Mouse (Mus musculus): ENCODE results near the gene Creb3l1. TPM values are rescaled to one million over a fixed set of nuclear protein-coding genes. Genes with fewer than 3 reads are reported as not detected.
A peak's percentile ranks its signal among the peaks of the same experiment; 100 is the strongest.

Creb3l1 gene
- total RNA-seq (2015) (1.1 and 2.0 TPM in 2 replicates), total RNA-seq (2017) (0.10 and 0.37 TPM in 2 replicates)

GRCm38 (mm10) chr2:92024274-92024672 lies at the start of gene Creb3l1:
Gene Creb3l1, minus strand, starts transcription at chr2:92024502.
- peak; percentile 53; the same call in 1 of the 2 replicates for ATAC-seq (replicated peaks; ENCODE audit: poor library complexity)

GRCm38 (mm10) chr2:92071143-92071542 lies 46.8 kb upstream of the Creb3l1 start:
- no peak for ATAC-seq (replicated peaks; ENCODE audit: poor library complexity)

DNA sequence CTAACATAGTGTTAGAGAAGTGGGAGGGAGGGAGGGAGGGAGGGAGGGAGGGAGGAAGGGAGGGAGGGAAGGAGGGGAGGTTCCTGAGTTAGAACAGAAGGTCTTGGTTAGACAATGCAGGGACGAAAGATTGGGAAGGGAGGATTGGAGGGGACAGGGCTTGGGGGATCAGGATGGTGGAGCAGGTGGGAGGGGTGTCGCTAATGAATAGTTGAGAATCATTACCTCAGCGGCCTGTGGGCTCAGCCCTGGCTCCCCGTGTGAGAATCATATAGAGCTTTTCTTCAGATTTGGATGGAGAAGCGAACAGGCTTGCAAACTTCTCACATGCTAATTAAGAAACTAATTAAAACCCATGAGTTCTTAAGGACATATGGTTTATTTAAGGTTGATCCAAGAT lies 45.3 kb upstream of the Creb3l1 start:
- no peak for ATAC-seq (replicated peaks; ENCODE audit: poor library complexity)

- no peak for ATAC-seq (replicated peaks; ENCODE audit: poor library complexity)
Observed at GRCm38 (mm10) chr2:92067600-92067999, 43.3 kb upstream of the Creb3l1 start.

DNA sequence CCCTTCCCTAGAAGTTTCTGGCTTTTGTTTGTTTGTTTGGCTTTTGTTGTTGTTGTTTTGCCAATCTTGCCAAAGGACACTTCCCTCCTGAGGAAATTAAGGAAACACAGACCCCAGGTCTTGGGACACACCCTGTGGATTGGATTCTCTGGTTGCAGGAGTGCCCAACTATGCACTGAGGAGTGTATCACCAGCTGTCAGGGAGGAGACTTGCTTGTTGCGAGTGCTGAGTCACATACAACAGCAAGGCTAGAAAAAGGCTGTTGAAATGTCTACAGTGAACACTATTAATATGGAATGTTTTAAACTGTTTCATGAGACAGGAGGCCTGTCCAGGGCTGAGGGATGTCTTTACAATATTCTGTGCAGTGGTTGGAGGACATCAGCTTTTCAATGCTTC lies 42.6 kb upstream of the Creb3l1 start:
- no peak for ATAC-seq (replicated peaks; ENCODE audit: poor library complexity)

- ATAC-seq (replicated peaks; ENCODE audit: poor library complexity): no peak
Observed at GRCm38 (mm10) chr2:92065938-92066337, 41.6 kb upstream of the Creb3l1 start.

DNA sequence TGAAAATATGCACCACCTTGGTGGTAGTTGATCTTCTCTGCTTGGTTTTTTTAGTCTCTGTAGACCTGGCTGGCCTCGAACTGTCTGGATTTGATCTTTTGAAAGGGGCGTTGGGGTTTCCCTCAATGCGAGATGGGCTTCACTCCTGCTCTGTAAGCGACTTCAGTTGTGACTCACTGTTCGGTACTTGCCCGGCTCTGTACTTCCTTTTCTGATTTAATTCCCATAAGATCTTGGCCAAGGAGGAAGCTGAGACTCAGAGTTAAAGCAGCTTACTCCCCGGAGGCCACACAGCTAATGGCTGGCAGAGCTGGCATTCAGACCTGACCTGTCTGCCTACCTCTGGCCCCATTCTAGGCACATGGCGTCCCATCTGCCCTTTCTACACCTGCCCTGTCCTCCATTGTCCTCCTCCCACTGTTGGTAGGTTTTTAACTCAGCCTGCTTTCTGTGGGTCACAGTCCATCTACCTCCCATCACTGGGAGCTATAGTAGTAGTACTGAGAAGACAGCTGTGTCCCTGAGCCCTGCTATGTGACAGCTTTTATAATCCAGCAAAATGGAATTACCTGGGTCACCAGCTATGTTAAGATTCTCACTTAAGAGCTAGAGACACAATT lies 41.1 kb upstream of the Creb3l1 start:
- ATAC-seq (replicated peaks; ENCODE audit: poor library complexity): peak; percentile 50; the same call in 1 of the 2 replicates

DNA sequence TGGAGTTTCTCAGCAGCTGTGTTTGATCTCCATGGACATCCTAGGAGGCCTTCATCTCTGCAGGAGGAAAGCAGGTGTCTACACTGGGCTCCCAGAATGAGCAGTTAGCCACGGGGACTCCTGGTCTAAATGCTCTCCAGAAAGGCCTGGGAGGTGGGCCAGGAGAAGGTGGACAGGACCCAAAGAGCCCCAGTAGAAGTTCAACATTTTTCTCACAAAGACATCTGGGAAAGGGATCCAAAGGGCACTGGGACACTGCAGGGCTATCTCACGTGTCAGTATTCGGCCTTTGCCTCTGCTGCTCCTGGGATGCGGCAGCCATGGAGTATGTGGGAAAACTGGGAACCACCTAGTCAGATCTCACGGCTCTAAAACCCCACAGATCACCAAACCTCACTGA lies 38.8 kb upstream of the Creb3l1 start:
- ATAC-seq (replicated peaks; ENCODE audit: poor library complexity): no peak

- no peak for ATAC-seq (replicated peaks; ENCODE audit: poor library complexity)
Observed at GRCm38 (mm10) chr2:92061337-92061736, 37.0 kb upstream of the Creb3l1 start.

- ATAC-seq (replicated peaks; ENCODE audit: poor library complexity): no peak
Observed at GRCm38 (mm10) chr2:92060291-92060690, 36.0 kb upstream of the Creb3l1 start.

DNA sequence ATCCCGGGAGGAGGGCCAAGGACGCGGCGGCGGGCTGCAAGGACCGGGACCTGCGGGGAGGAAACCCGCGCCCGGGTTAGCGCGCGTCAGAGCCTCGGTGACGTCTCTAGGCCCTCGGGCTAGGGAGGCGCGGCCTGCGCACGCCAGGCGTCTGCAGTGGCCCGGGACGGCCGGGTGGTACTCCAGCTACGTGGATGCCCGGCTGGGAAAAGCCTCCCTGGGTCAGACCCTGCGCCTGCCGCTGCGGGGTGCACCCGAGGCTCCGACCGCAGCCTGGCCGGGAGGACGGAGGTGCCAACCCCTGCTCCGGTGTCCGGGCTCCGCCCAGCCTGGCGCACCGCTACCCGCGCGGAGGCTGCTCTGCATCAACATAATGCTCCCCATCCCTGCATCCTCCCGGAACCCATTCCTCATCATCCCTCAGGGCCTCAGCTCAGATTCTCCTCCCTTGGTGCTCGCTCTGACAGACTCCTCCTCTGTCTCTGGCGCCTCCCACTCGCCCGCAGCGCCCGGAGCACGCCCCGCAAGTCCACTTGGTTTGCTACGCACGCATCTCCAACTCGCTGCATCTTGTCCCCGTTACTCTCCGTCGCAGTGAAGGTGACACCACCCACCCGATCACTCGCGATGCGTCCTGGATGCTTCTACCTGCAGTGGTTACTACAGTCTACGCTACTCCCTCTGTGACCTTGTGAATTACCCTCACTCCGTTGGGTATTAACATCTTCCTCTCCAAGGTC lies 35.3 kb upstream of the Creb3l1 start:
- ATAC-seq (replicated peaks; ENCODE audit: poor library complexity): peak; percentile 35

DNA sequence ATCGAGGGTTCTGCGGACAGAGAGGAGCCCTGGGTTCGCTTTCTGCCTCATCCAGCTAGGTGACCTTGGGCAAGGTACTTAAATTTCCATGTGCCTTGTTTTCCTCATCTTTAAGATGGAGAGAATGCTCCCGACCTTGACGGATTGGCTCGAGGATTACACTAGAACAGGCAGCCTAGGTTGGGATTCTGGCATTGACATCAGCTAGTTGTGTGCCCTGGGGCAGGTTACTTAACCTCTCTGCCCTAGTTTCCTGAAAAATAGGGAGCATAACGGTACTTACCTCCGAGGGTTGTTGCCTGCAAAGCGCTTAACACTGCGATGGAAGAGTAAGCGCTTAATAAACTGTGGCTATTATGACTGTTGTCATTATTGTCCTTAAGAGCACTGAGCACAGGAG lies 34.6 kb upstream of the Creb3l1 start:
- no peak for ATAC-seq (replicated peaks; ENCODE audit: poor library complexity)

DNA sequence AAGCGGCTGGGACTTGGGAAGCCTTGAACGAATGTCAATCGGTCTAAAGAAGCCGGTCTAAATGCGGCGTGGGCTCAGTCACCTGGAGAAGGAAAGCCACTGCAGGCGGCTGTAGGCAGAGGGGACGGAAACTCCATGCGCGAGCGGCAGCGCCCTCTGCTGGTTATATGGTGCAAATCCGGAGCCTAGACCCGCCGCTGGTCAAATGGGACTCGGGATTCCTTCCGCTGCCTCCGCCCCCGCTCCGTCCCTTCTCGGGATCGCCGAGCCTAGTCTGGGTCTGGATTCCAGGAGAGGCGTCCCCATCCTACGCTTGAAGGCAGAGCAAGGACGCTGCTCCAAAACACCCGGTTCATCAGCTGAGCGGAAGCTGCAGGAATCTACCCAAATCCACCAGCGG lies 34.2 kb upstream of the Creb3l1 start:
- peak; percentile 73 for ATAC-seq (replicated peaks; ENCODE audit: poor library complexity)

- no peak for ATAC-seq (replicated peaks; ENCODE audit: poor library complexity)
Observed at GRCm38 (mm10) chr2:92056760-92057159, 32.5 kb upstream of the Creb3l1 start.

DNA sequence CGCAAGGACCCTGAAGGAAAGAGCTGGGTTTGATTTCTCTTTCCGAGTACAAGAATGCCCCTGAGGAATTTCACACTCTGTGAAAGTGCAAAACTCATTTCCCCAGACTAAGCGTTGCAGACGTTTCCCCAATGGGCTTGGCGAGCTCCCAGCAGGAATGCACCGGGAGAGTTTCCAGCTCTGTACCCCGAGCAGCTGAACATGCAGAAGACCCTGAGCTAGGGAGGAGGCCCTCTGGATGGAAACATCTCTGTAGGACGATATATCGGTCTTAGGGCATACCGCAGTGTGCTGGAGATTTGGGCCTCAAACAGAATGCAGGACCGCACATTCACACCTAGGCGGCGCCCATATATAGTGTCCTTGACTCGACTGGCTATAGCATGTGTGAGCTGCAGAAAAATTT lies 31.5 kb upstream of the Creb3l1 start:
- peak; percentile 61 for ATAC-seq (replicated peaks; ENCODE audit: poor library complexity)

- ATAC-seq (replicated peaks; ENCODE audit: poor library complexity): peak; percentile 73
Observed at GRCm38 (mm10) chr2:92055101-92055813, 31.0 kb upstream of the Creb3l1 start.

GRCm38 (mm10) chr2:92052754-92053153 lies 28.5 kb upstream of the Creb3l1 start:
- ATAC-seq (replicated peaks; ENCODE audit: poor library complexity): no peak

- no peak for ATAC-seq (replicated peaks; ENCODE audit: poor library complexity)
Observed at GRCm38 (mm10) chr2:92052188-92052587, 27.9 kb upstream of the Creb3l1 start.

DNA sequence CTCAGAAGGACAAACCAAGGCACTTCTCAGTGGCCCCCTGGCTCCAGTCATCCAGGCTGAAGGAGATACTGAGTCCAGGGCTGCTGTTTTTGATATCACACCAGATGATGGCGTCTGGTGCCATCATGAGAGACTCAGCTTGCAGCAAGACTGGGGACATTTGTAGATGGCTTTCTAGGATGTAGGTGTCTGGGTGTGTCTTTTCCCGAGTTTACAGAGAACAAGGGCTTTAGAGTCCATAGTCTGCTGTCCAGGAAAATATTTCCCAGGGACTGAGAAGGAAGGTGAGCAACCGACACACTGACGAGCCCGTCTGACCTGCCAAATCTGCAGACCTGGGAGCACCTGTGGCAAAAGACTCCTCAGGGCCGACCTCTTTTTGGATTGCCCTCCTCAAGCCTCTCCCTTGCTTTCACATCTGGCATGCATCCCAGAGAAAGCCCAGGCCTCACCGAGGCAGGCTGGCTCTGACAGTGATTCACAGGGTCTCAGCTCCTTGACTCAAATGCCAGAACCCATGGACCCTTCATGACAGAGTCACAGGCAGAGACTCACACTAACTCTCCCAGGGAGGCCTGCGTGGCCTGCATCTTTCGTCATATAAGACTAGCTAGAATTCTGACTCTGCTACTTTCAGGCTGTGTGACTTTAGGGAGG lies 23.9 kb upstream of the Creb3l1 start:
- ATAC-seq (replicated peaks; ENCODE audit: poor library complexity): no peak

GRCm38 (mm10) chr2:92047601-92048000 lies 23.3 kb upstream of the Creb3l1 start:
- no peak for ATAC-seq (replicated peaks; ENCODE audit: poor library complexity)

- ATAC-seq (replicated peaks; ENCODE audit: poor library complexity): no peak
Observed at GRCm38 (mm10) chr2:92043285-92043684, 19.0 kb upstream of the Creb3l1 start.

Measured in megakaryocyte progenitor cell, adult 5-6 weeks (primary cell).